Mouse (Mus musculus): ENCODE results near the gene Ddx39. TPM values are rescaled to one million over a fixed set of nuclear protein-coding genes. Genes with fewer than 3 reads are reported as not detected.

Ddx39 gene
- polyA plus RNA-seq, 1 experiment from 2014 or later: 253 TPM

GRCm38 (mm10) chr8:83731906-83732305 is 16.9 kb downstream of the Ddx39 start:
- Histone ChIP-seq H3K27ac (no peak overlapping the region), H3K9me3 (peaks cover 2% of the 10 kb centered on the region; the same call in 1 of the 2 replicates)

GRCm38 (mm10) chr8:83732919-83733318 is 17.9 kb downstream of the Ddx39 start:
- Histone ChIP-seq H3K27me3 (ENCODE audit: insufficient read depth, poor library complexity, severe bottlenecking) (peaks cover 19% of the 10 kb centered on the region), H3K36me3 (no peaks in the 10 kb centered on the region), H3K4me3 (no peak overlapping the region), H3K4me1 (replicated peaks) (peaks cover 5% of the 10 kb centered on the region; the same call in 1 of the 2 replicates), H3K27ac (no peak overlapping the region), H3K9me3 (peaks cover 7% of the 10 kb centered on the region; the same call in 1 of the 2 replicates)
- 83% methylated on average over 6 of the region's 6 CpGs for WGBS
- DNase-seq (ENCODE audit: low spot score): no peak

More at GRCm38 (mm10) chr8:83731906-83732305, 16.9 kb downstream of the Ddx39 start:
- Histone ChIP-seq H3K4me1 (replicated peaks) (no peaks in the 10 kb centered on the region), H3K4me3 (no peak overlapping the region), H3K36me3 (no peaks in the 10 kb centered on the region), H3K27me3 (ENCODE audit: insufficient read depth, poor library complexity, severe bottlenecking) (peaks cover 19% of the 10 kb centered on the region)
- WGBS: 72% methylated on average over 5 of the region's 5 CpGs
- no peak for DNase-seq (ENCODE audit: low spot score)

- no peak for DNase-seq (ENCODE audit: low spot score)
- WGBS: 84% methylated on average over 4 of the region's 4 CpGs
Measured at GRCm38 (mm10) chr8:83736681-83737080, 21.7 kb downstream of the Ddx39 start.

GRCm38 (mm10) chr8:83737346-83737745 is 22.4 kb downstream of the Ddx39 start:
- peaks cover 7% of the 10 kb centered on the region; the same call in 1 of the 2 replicates for H3K9me3 ChIP-seq
- H3K4me1 ChIP-seq (replicated peaks): peaks cover 26% of the 10 kb centered on the region
- no peak for DNase-seq (ENCODE audit: low spot score)
- no peaks in the 10 kb centered on the region for H3K36me3 ChIP-seq
- H3K27me3 ChIP-seq (ENCODE audit: insufficient read depth, poor library complexity, severe bottlenecking): peaks cover 57% of the 10 kb centered on the region
- no peak overlapping the region for H3K27ac ChIP-seq
- 86% methylated on average over 4 of the region's 4 CpGs for WGBS
- H3K4me3 ChIP-seq: no peak overlapping the region

More at GRCm38 (mm10) chr8:83736681-83737080, 21.7 kb downstream of the Ddx39 start:
- H3K9me3 ChIP-seq: peaks cover 7% of the 10 kb centered on the region; the same call in 1 of the 2 replicates
- H3K4me3 ChIP-seq: no peak overlapping the region
- no peaks in the 10 kb centered on the region for H3K36me3 ChIP-seq
- H3K4me1 ChIP-seq (replicated peaks): peaks cover 26% of the 10 kb centered on the region
- no peak overlapping the region for H3K27ac ChIP-seq
- H3K27me3 ChIP-seq (ENCODE audit: insufficient read depth, poor library complexity, severe bottlenecking): peaks cover 51% of the 10 kb centered on the region

GRCm38 (mm10) chr8:83737852-83738562 is 23.0 kb downstream of the Ddx39 start:
- DNase-seq (ENCODE audit: low spot score): no peak
- H3K9me3 ChIP-seq: peaks cover 7% of the 10 kb centered on the region; the same call in 1 of the 2 replicates
- H3K27ac ChIP-seq: no peak overlapping the region
- H3K4me3 ChIP-seq: no peak overlapping the region
- H3K27me3 ChIP-seq (ENCODE audit: insufficient read depth, poor library complexity, severe bottlenecking): peaks cover 64% of the 10 kb centered on the region
- 79% methylated on average over 4 of the region's 4 CpGs for WGBS
- H3K36me3 ChIP-seq: no peaks in the 10 kb centered on the region
- peaks cover 26% of the 10 kb centered on the region for H3K4me1 ChIP-seq (replicated peaks)

GRCm38 (mm10) chr8:83738949-83739710 is 24.2 kb downstream of the Ddx39 start:
- Histone ChIP-seq H3K36me3 (no peaks in the 10 kb centered on the region), H3K27ac (no peak overlapping the region), H3K4me1 (replicated peaks) (peaks cover 26% of the 10 kb centered on the region), H3K27me3 (ENCODE audit: insufficient read depth, poor library complexity, severe bottlenecking) (peaks cover 58% of the 10 kb centered on the region), H3K4me3 (no peak overlapping the region), H3K9me3 (peaks cover 7% of the 10 kb centered on the region; the same call in 1 of the 2 replicates)
- WGBS: 78% methylated on average over 10 of the region's 10 CpGs
- no peak for DNase-seq (ENCODE audit: low spot score)

- peaks cover 51% of the 10 kb centered on the region for H3K27me3 ChIP-seq (ENCODE audit: insufficient read depth, poor library complexity, severe bottlenecking)
- 46% methylated on average over 8 of the region's 8 CpGs for WGBS
- H3K4me3 ChIP-seq: no peak overlapping the region
- H3K27ac ChIP-seq: no peak overlapping the region
- no peaks in the 10 kb centered on the region for H3K36me3 ChIP-seq
- peaks cover 7% of the 10 kb centered on the region; the same call in 1 of the 2 replicates for H3K9me3 ChIP-seq
- peaks cover 26% of the 10 kb centered on the region for H3K4me1 ChIP-seq (replicated peaks)
- no peak for DNase-seq (ENCODE audit: low spot score)
Measured at GRCm38 (mm10) chr8:83739711-83740468, 24.9 kb downstream of the Ddx39 start.

GRCm38 (mm10) chr8:83740586-83740975 is 25.6 kb downstream of the Ddx39 start:
- WGBS: 19% methylated on average over 3 of the region's 3 CpGs
- Histone ChIP-seq H3K27me3 (ENCODE audit: insufficient read depth, poor library complexity, severe bottlenecking) (peaks cover 50% of the 10 kb centered on the region), H3K36me3 (no peaks in the 10 kb centered on the region), H3K9me3 (peaks cover 7% of the 10 kb centered on the region; the same call in 1 of the 2 replicates), H3K4me3 (peak overlapping the region; percentile 62), H3K4me1 (replicated peaks) (peaks cover 26% of the 10 kb centered on the region), H3K27ac (peak overlapping the region; percentile 86)
- DNase-seq (ENCODE audit: low spot score): peak; percentile 17

GRCm38 (mm10) chr8:83740976-83741741 is 26.2 kb downstream of the Ddx39 start, which contains the start of gene Adgre5:
Adgre5 (minus strand) TSS chr8:83741326.
- peak within 1 kb of the TSS; percentile 86 for H3K27ac ChIP-seq
- H3K9me3 ChIP-seq: peaks cover 7% of the 10 kb centered on the region; the same call in 1 of the 2 replicates
- 1% methylated on average over 53 of the region's 56 CpGs for WGBS
- H3K36me3 ChIP-seq: no peaks in the 10 kb centered on the region
- peak; percentile 57 for DNase-seq (ENCODE audit: low spot score)
- peak within 1 kb of the TSS; percentile 62 for H3K4me3 ChIP-seq
- H3K4me1 ChIP-seq (replicated peaks): peaks cover 26% of the 10 kb centered on the region
- peaks cover 56% of the 10 kb centered on the region for H3K27me3 ChIP-seq (ENCODE audit: insufficient read depth, poor library complexity, severe bottlenecking)

- Histone ChIP-seq H3K27ac (no peak overlapping the region), H3K4me3 (peak overlapping the region; percentile 62; the same call in 1 of the 2 replicates), H3K4me1 (replicated peaks) (peaks cover 26% of the 10 kb centered on the region), H3K9me3 (peaks cover 4% of the 10 kb centered on the region; the same call in 1 of the 2 replicates), H3K27me3 (ENCODE audit: insufficient read depth, poor library complexity, severe bottlenecking) (peaks cover 64% of the 10 kb centered on the region), H3K36me3 (no peaks in the 10 kb centered on the region)
- no peak for DNase-seq (ENCODE audit: low spot score)
- 76% methylated on average over 19 of the region's 19 CpGs for WGBS
Measured at GRCm38 (mm10) chr8:83741849-83742655, 27.1 kb downstream of the Ddx39 start.

GRCm38 (mm10) chr8:83742968-83743367 is 28.0 kb downstream of the Ddx39 start:
- Histone ChIP-seq H3K4me1 (replicated peaks) (peaks cover 27% of the 10 kb centered on the region), H3K27ac (no peak overlapping the region), H3K36me3 (no peaks in the 10 kb centered on the region), H3K4me3 (no peak overlapping the region), H3K27me3 (ENCODE audit: insufficient read depth, poor library complexity, severe bottlenecking) (peaks cover 74% of the 10 kb centered on the region), H3K9me3 (no peaks in the 10 kb centered on the region)
- 93% methylated on average over 6 of the region's 6 CpGs for WGBS
- DNase-seq (ENCODE audit: low spot score): no peak

Measured in hindbrain, embryonic 10.5 days (tissue).